Mouse (Mus musculus): ENCODE data around the gene Syngr1.

- TF ChIP-seq GATA1 (IDR thresholded peaks at IDR 0.05; ENCODE audit: borderline replicate concordance, low read length) (no peak), FLI1 (IDR thresholded peaks at IDR 0.05; ENCODE audit: low read length) (no peak)
Measured at GRCm38 (mm10) chr15:80161199-80161598, 70.1 kb downstream of the Syngr1 start.

Measured in megakaryocyte, embryonic 14.5 days (primary cell).